Mouse (Mus musculus) kidney, postnatal 0 days (tissue): ENCODE results near the gene Vps54. TPM values are rescaled to one million over a fixed set of nuclear protein-coding genes. Genes with fewer than 3 reads are reported as not detected.

Experiments used
- ATAC-seq: fragments of 200-750 bp; cut with Nextera tagmentation; replicated peaks from 2 replicates; pipeline ENCODE4 v1.8.0; 2017; ENCODE audit warnings: low read depth, moderate number of reproducible peaks, moderate TSS enrichment, moderate library complexity; ENCODE audit not compliant: low FRiP score
- DNase-seq: peaks from one replicate; pipeline ENCODE4 v3.0.0-alpha.2; 2016; ENCODE audit warnings: low spot score
- H3K27ac ChIP-seq: fragments of 300-500 bp; sonication (generic); 2 replicates; pipeline ENCODE4 v1.5.1; 2014; ENCODE audit warnings: mild to moderate bottlenecking
- H3K27me3 ChIP-seq: fragments of 300-500 bp; sonication (generic); 2 replicates; pipeline ENCODE4 v1.6.1; 2014; ENCODE audit warnings: low read length, mixed read lengths; ENCODE audit not compliant: insufficient read depth
- H3K36me3 ChIP-seq: fragments of 300-500 bp; sonication (generic); 2 replicates; pipeline ENCODE4 v1.6.1; 2014; ENCODE audit warnings: low read length, mixed read lengths; ENCODE audit not compliant: insufficient read depth
- H3K4me1 ChIP-seq: fragments of 300-500 bp; sonication (generic); replicated peaks from 2 replicates; pipeline ENCODE4 v1.6.1; 2014; ENCODE audit warnings: antibody characterized with exemption, low read length, mixed read lengths; ENCODE audit not compliant: insufficient read depth
- H3K4me2 ChIP-seq: fragments of 300-500 bp; sonication (generic); 2 replicates; pipeline ENCODE4 v1.6.1; 2014; ENCODE audit warnings: mild to moderate bottlenecking, low read length, moderate library complexity, mixed read lengths
- H3K4me3 ChIP-seq: fragments of 300-500 bp; sonication (generic); replicated peaks from 2 replicates; pipeline ENCODE4 v1.5.1; 2014; ENCODE audit warnings: low read depth, low read length
- H3K9ac ChIP-seq: fragments of 300-500 bp; sonication (generic); 2 replicates; pipeline ENCODE4 v1.6.1; 2014; ENCODE audit warnings: low read depth, low read length
- H3K9me3 ChIP-seq: fragments of 300-500 bp; sonication (generic); replicated peaks from 2 replicates; pipeline ENCODE4 v1.6.1; 2016; ENCODE audit warnings: low read length, inconsistent platforms, mixed read lengths
- CTCF ChIP-seq: IDR thresholded peaks from 2 replicates; pipeline ENCODE4 v1.5.1; 2016; ENCODE audit warnings: antibody characterized with exemption, low read depth, mild to moderate bottlenecking, moderate library complexity
- WGBS: fragments of 180-500 bp; shearing (Covaris S2); extraction: QIAGEN DNeasy Blood & Tissue Kit; methylation state at CpG from one replicate; pipeline ENCODE4 v1.1.7; 2014; 5-methylcytosine and 5-hydroxymethylcytosine counted together
- polyA plus RNA-seq: library from polyadenylated mRNA; unstranded; fragments of >200 nt; fragmentation: Nextera tagmentation; extraction: Ambion mirVana; gene quantifications from 2 replicates; pipeline ENCODE4 v1.2.1, GENCODE M21; 2015

The Vps54 gene
- polyA plus RNA-seq, 1 experiment from 2014 or later = 15.5 TPM

DNA sequence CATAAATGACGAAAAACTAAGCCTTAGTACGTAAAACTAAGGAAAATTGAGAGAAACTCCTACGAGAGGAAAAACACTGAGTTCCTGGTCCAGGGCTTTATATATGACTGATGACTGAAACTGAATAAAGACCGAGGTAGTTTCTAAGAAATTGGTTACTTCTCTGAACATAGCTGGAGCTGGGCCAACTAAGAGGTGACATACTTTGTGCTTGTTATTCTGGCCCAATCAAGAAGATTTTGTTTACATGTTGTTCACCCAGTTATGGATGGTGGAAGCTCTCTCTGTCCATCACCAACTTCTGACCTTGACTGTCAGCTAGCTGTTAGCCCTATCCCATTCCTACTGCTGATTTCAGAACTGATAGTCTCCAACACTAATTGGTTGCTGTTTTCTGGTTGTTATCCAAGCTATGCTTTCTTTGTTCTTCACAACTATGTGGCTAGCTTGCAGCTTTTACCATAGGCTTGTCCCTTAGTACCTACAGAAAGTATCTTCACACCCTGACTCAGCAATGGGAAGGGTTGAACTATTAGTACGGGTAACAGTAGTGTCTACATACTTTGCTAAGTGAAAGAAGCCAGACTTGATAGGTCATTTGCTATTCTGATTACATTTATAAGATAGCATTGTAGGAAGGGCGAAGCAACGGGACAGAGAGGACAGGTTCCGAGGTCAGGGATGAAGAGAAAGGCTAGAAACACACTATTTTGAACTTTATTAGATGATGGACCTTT, 19.1 kb upstream of the Vps54 start:
- no peaks in the 10 kb centered on the region for H3K36me3 ChIP-seq
- DNase-seq = no peak
- WGBS = 90% methylated on average over 8 of the region's 8 CpGs
- H3K4me3 ChIP-seq = no peak overlapping the region
- H3K27me3 ChIP-seq = no peaks in the 10 kb centered on the region
- H3K4me1 ChIP-seq = no peaks in the 10 kb centered on the region
- no peak overlapping the region for H3K27ac ChIP-seq
- no peak overlapping the region for H3K4me2 ChIP-seq
- TF ChIP-seq CTCF = no peak
- no peak for ATAC-seq
- no peaks in the 10 kb centered on the region for H3K9me3 ChIP-seq
- H3K9ac ChIP-seq = no peak overlapping the region

DNA sequence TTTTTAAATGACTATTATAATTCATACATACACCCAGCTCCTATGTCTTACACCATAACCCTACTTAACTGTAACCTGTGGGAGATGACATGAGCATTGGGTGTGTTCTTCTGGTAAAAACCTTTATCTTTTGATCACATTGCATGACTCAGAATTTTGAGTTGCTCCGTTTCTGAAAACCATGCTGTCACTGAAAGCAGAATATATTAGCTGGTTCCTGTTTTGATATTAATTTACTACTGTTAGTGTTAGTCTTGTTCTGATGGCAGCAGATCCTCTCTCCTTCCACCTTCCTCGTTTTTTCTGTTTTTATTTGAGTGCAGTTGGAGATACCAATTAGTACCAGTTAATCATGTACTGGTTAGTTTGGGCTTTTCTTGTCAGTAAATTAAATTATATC, 18.3 kb upstream of the Vps54 start:
- TF ChIP-seq CTCF = no peak
- Histone ChIP-seq H3K9me3 (no peaks in the 10 kb centered on the region), H3K27me3 (no peaks in the 10 kb centered on the region), H3K4me2 (no peak overlapping the region), H3K36me3 (no peaks in the 10 kb centered on the region), H3K4me3 (no peak overlapping the region), H3K27ac (no peak overlapping the region), H3K4me1 (no peaks in the 10 kb centered on the region), H3K9ac (no peak overlapping the region)
- WGBS = 36% methylated on average over 2 of the region's 2 CpGs
- ATAC-seq (no peak), DNase-seq (no peak)

DNA sequence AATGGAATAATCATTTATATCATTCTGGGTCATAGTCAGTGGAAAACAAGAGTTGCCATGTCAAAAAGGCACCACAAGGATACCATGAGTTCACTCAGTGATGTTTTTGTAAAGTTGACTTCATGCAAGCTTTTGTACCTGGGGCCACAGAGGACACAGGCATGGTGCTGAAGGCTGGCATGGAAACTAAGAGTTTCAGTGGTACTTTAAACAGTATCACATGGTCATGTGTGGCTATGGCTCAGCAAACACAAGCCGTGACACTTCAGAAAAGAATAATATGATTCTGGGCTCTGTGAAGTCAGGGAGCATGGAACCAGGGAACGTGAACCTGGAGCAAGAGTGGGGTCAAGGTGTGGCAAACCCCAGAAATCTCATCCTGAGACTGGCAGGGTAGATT, 17.7 kb upstream of the Vps54 start:
- 51% methylated on average over 2 of the region's 2 CpGs for WGBS
- H3K9me3 ChIP-seq = no peaks in the 10 kb centered on the region
- no peak overlapping the region for H3K4me2 ChIP-seq
- no peak for ATAC-seq
- DNase-seq = no peak
- no peaks in the 10 kb centered on the region for H3K36me3 ChIP-seq
- no peaks in the 10 kb centered on the region for H3K27me3 ChIP-seq
- no peak overlapping the region for H3K4me3 ChIP-seq
- no peak overlapping the region for H3K27ac ChIP-seq
- no peaks in the 10 kb centered on the region for H3K4me1 ChIP-seq
- no peak for TF ChIP-seq CTCF
- no peak overlapping the region for H3K9ac ChIP-seq

DNA sequence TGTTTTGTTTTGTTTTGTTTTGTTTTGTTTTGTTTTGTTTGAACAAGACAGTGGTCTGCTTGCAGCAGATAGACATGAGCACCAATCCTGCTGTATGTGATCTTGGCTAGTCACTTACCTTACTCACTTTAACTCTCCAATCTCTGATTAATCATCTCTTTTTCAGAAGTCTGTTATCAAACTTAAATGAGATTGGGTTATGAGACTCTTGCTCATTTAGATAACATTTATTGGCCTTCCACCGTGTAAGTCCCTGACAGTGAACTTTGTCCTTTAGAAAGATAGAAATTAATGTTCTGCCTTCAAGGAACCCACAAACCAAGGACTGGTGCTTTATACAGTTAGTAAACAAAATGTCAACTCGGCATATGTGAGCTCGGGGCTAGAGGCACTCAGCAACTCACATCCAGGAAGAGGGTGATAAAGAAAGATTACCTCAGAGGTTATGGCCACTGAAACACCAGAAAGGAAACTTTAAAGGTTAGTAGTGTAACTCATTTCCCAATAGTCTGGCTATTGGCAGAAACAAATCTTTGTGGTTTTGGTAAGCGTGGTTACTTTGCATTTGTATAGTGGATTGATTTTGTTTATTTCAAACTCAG, 16.4 kb upstream of the Vps54 start:
- WGBS = 58% methylated on average over 4 of the region's 4 CpGs
- Histone ChIP-seq H3K4me3 (no peak overlapping the region), H3K4me2 (no peak overlapping the region), H3K9me3 (no peaks in the 10 kb centered on the region), H3K9ac (no peak overlapping the region), H3K4me1 (no peaks in the 10 kb centered on the region), H3K36me3 (no peaks in the 10 kb centered on the region), H3K27ac (no peak overlapping the region), H3K27me3 (no peaks in the 10 kb centered on the region)
- DNase-seq (no peak), ATAC-seq (no peak)
- no peak for TF ChIP-seq CTCF

DNA sequence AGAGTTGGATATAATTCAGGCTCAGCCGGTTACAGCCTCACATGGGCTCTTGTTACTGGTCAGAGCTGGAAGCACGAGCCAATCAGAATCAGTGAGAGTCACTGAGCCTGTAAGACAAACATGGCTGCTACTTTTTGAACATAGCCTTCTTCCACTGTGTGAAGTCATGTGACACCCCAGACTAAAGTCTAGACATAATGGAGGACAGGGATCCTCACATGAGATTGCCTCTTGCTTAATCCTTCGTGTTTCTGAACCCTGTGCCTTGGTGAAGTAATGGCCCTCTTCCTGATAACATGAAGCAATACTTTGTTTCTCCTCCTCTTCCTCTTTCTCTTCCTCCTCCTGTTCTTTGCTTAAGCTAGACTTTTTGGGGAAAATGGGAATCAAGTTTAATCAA, 15.5 kb upstream of the Vps54 start:
- H3K9me3 ChIP-seq = no peaks in the 10 kb centered on the region
- no peak overlapping the region for H3K9ac ChIP-seq
- DNase-seq = no peak
- no peak overlapping the region for H3K27ac ChIP-seq
- ATAC-seq = no peak
- no peak overlapping the region for H3K4me2 ChIP-seq
- no peaks in the 10 kb centered on the region for H3K36me3 ChIP-seq
- H3K4me1 ChIP-seq = no peaks in the 10 kb centered on the region
- TF ChIP-seq CTCF = no peak
- no peak overlapping the region for H3K4me3 ChIP-seq
- no peaks in the 10 kb centered on the region for H3K27me3 ChIP-seq
- 91% methylated on average over 3 of the region's 3 CpGs for WGBS

DNA sequence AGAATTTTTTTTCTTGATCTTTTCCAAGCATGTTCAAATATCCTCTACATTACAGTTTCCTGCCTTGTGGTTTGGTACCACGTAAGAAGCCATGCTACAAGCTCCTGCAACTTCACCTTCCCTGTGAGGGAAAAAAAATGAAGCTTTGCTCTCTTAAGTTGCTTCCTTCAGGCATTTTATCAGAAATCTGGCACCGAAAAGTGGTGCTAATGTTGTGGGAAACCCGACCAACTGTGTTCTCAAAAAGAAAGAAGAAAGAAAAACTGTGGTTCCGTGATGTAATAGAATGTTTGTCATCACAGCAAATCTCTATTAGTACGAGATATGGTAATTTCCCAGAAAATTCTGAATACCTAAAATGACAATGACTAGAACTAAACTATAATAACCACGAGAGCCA, 15.0 kb upstream of the Vps54 start:
- no peak for DNase-seq
- ATAC-seq = no peak
- H3K27me3 ChIP-seq = no peaks in the 10 kb centered on the region
- H3K4me2 ChIP-seq = no peak overlapping the region
- H3K4me1 ChIP-seq = no peaks in the 10 kb centered on the region
- H3K9ac ChIP-seq = no peak overlapping the region
- no peak overlapping the region for H3K4me3 ChIP-seq
- no peak for TF ChIP-seq CTCF
- H3K9me3 ChIP-seq = no peaks in the 10 kb centered on the region
- no peak overlapping the region for H3K27ac ChIP-seq
- WGBS = 89% methylated on average over 6 of the region's 6 CpGs
- H3K36me3 ChIP-seq = no peaks in the 10 kb centered on the region

DNA sequence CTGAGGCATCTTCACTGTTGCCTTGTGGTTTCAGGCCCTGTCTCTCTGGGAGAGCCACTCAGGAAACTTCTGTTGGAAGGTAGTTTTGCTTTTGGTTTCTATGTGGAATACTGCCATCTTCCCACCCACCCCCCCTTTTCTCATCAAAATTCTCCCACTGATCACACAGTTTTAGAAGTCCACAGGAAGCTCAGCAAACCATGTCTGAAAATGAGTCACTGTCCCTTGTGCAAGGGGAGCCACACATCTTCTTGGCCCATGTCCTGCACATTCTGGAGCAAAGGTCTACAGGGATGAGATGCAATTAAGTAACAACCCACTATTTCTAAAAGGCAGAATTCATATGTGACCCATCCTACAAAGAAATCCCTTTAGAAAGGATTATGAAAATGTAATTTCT, 14.6 kb upstream of the Vps54 start:
- no peak for DNase-seq
- Histone ChIP-seq H3K9me3 (no peaks in the 10 kb centered on the region), H3K4me2 (no peak overlapping the region), H3K27me3 (no peaks in the 10 kb centered on the region), H3K4me1 (no peaks in the 10 kb centered on the region), H3K36me3 (no peaks in the 10 kb centered on the region), H3K27ac (no peak overlapping the region), H3K4me3 (no peak overlapping the region), H3K9ac (no peak overlapping the region)
- ATAC-seq = no peak
- no peak for TF ChIP-seq CTCF
